Mouse (Mus musculus): ENCODE data around the gene Clock.

Clock gene

GRCm38 (mm10) chr5:76179791-76180190 lies 124.8 kb downstream of the Clock start:
- no peak for DNase-seq (ENCODE audit: low spot score in 2 of 2)

DNA sequence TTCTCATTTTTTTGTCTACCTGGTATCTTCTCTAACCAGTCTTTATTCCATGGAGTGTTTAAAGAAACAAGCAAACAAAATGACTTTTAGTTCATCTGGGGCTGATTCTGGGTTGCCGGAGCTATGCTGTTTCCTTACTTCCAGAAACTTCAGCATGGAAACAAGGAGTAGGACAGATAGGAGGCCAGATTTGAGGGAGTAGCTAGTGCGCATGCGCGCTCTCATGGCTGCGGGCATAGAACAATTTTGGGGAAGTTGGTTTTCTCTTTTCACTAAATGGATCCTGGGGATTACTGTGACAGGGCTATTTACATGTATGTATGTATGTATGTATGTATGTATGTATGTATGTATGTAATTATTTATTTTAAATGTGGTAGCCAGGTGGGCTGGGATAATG lies 125.4 kb downstream of the Clock start:
- DNase-seq (ENCODE audit: low spot score in 2 of 2) = no peak

GRCm38 (mm10) chr5:76177664-76178063 lies 126.9 kb downstream of the Clock start:
- DNase-seq (ENCODE audit: low spot score in 2 of 2) = no peak

DNA sequence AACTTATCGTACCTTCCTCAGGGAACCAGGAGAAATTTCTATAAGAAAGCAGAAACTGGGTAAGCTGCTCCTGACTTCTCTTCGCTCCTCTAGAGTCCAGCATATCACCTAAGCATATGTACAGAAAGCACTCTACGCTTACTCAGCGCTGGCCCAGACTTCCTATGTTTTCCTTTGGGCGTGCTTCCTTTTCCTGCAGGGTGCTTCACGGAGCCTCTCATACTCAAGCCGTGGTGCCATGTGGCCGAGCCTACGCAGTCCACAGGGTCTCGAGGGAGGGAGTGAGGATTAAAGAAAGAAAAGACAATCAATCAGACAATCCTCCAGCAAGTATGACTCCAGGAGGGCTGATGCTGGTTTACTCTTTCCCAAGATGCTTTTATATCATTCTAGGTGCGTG lies 127.8 kb downstream of the Clock start:
- no peak for DNase-seq (ENCODE audit: low spot score in 2 of 2)

GRCm38 (mm10) chr5:76176411-76176810 lies 128.2 kb downstream of the Clock start:
- no peak for DNase-seq (ENCODE audit: low spot score in 2 of 2)

- DNase-seq (ENCODE audit: low spot score in 2 of 2) = no peak
Observed at GRCm38 (mm10) chr5:76175051-76175450, 129.5 kb downstream of the Clock start.

- DNase-seq (ENCODE audit: low spot score in 2 of 2) = no peak
Observed at GRCm38 (mm10) chr5:76171039-76171438, 133.6 kb downstream of the Clock start.

DNA sequence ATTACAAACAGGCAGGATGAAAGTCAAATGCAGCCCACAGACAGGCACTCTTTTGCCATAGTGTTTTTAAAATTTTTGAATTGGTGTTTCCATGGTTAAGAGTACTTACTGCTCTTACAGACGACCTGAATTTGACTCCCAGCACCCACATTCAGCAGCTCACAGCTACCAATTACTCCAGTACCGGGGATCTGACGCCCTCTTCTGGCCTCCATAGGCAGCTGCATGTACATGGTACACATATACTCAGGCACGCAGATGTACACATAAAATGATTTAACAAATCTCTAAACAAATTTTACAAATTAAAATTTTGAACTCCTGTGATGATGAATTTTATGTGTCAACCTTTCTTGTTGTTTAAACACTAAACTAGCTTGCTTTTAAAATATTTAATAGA lies 134.1 kb downstream of the Clock start:
- no peak for DNase-seq (ENCODE audit: low spot score in 2 of 2)

DNA sequence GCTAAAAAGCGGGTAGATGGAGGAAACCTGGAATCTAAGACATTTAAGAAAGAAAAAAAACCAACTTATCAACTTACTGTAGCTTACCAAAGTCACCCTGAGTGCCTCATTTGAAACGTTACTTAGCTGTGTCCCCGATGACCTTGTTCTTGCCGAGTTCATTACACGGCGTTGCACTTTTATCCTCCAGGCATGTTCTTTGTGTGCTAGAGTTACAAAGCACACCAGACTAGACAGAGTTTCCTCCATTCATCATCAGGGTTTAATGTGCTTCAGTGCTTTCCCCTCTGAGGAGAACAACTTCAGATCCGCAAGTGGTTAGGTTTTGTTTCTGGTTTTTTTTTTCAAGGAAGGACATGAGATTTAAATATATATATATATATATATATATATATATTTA lies 139.8 kb downstream of the Clock start:
- no peak for DNase-seq (ENCODE audit: low spot score in 2 of 2)

GRCm38 (mm10) chr5:76163828-76164390 lies 140.7 kb downstream of the Clock start:
- no peak for DNase-seq (ENCODE audit: low spot score in 2 of 2)

DNA sequence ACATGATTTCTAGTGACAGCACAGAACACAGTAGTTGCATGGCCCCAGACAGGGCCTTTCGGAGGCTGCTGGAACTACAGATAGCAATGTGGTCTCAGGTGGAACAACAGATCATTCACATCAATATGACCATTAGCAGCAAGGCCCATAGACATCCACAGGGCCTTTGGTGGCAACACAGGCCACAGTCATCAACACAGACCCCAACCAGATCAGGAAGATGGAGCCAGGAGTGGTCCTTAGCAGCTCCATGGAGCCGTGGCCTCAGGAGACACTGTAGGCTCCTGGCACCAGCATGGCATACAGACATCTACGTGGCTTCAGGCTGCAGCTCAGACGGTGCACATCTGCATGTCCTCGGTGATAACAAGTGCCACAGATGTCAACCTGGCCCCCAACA lies 141.7 kb downstream of the Clock start:
- DNase-seq (ENCODE audit: low spot score in 2 of 2) = no peak

GRCm38 (mm10) chr5:76161491-76161890 lies 143.1 kb downstream of the Clock start:
- no peak for DNase-seq (ENCODE audit: low spot score in 2 of 2)

- DNase-seq (ENCODE audit: low spot score in 2 of 2) = no peak
Observed at GRCm38 (mm10) chr5:76160086-76160485, 144.5 kb downstream of the Clock start.

Data from frontal cortex, postnatal 25 days (tissue).